Comparison of ENCODE assay signal across 13 mouse cellular contexts in the genomic region with DNA sequence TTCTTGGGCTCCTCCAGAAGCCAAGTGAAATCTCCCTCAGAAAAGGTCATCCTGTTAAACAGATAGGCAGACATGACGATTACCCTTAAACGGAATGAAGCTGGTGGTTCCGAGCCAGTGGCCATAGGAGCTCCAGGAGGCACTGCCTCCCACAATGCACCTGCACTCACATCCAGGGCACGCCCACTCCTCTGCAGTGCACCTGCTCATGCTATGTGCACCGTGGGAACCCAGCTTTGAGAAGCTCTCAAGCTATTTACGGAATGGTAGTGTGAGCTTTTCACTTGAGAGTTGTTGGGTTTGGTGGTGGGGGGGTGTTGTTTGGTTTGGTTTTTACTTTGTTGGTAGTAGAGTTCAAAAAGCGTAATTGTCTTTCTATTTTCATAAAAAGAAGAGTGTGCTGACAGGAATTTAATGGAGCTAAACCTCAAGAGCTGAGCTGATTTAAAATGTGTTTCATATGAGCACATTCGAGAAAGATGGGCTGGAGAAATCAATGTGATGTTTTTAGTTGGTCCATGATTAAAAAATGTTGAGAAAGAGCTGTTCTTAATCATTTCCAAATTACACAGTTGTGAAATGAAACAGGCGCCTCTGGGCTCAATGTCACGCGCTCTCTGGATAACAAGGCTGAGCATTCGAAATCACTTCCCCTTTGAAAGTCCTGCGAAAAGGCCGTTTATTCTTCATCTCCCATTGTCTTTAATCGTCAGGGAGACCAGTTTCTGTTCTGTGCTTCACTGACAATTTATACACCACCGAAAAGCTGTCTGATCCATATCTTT.
A peak's percentile ranks its signal among the peaks of the same experiment; 100 is the strongest.
DNase-seq lines count a peak whose midpoint lies in the region; ATAC-seq and TF ChIP-seq lines count a peak whose summit lies in the region.
"Had no signal": no experiment of that assay in that cellular context is flagged by ENCODE, and none has a peak within 500 bp of the region (broad histone marks: within the 10 kb centered on the region; RNA-seq: fewer than 3 reads in every experiment).

No protein-coding gene starts in this region.

- no peak overlapping the region for H3K4me2 ChIP-seq in heart, embryonic 16.5 days (ENCODE audit: low read depth, low read length)
- no peak overlapping the region for H3K4me2 ChIP-seq in midbrain, embryonic 15.5 days
- H3K4me2 ChIP-seq: heart, embryonic 11.5 days; hindbrain, embryonic 15.5 days had no signal

- no peak for DNase-seq in heart, adult 2 months
- DNase-seq in midbrain, embryonic 10.5 days (ENCODE audit: low spot score): no peak
- peak; percentile 41 for DNase-seq in left cerebral cortex, postnatal 36 days (ENCODE audit: low spot score in 2 of 2)
- DNase-seq in right cerebral cortex, postnatal 14 days: peak; percentile 23
- no peak for DNase-seq in urinary bladder, postnatal 14 days (ENCODE audit: low spot score)
- DNase-seq in adrenal gland, adult 2 months: no peak
- DNase-seq: B cell, adult 2 months; kidney, postnatal 10 days; liver, postnatal 0 days had no signal

- no peaks in the 10 kb centered on the region for H3K36me3 ChIP-seq in heart, embryonic 16.5 days (ENCODE audit: control insufficient read depth, insufficient read depth)
- H3K36me3 ChIP-seq in heart, adult 2 months (ENCODE audit: control insufficient read depth, insufficient read depth, low read length): no peaks in the 10 kb centered on the region
- no peaks in the 10 kb centered on the region for H3K36me3 ChIP-seq in midbrain, embryonic 15.5 days (replicated peaks)
- H3K36me3 ChIP-seq in midbrain, embryonic 10.5 days: no peaks in the 10 kb centered on the region

- no peak overlapping the region for H3K4me3 ChIP-seq in heart, embryonic 16.5 days (ENCODE audit: low read length)
- H3K4me3 ChIP-seq in heart, adult 2 months: no peak overlapping the region
- no peak overlapping the region for H3K4me3 ChIP-seq in midbrain, embryonic 15.5 days
- no peak overlapping the region for H3K4me3 ChIP-seq in midbrain, embryonic 10.5 days
- H3K4me3 ChIP-seq: hindbrain, embryonic 15.5 days had no signal

- H3K27ac ChIP-seq in heart, embryonic 16.5 days (ENCODE audit: low read length): no peak overlapping the region
- H3K27ac ChIP-seq in heart, adult 2 months: no peak overlapping the region
- H3K27ac ChIP-seq in midbrain, embryonic 15.5 days: peak overlapping the region; percentile 41; the same call in 1 of the 2 replicates
- no peak overlapping the region for H3K27ac ChIP-seq in midbrain, embryonic 10.5 days (replicated peaks)

- peaks cover 6% of the 10 kb centered on the region; the same call in 1 of the 2 replicates for H3K4me1 ChIP-seq in heart, embryonic 16.5 days (ENCODE audit: control insufficient read depth, insufficient read depth, low read length)
- no peaks in the 10 kb centered on the region for H3K4me1 ChIP-seq in heart, adult 2 months (ENCODE audit: control insufficient read depth, insufficient read depth, low read length)
- no peaks in the 10 kb centered on the region for H3K4me1 ChIP-seq in midbrain, embryonic 15.5 days
- H3K4me1 ChIP-seq in midbrain, embryonic 10.5 days: no peaks in the 10 kb centered on the region

- H3K9ac ChIP-seq in heart, embryonic 16.5 days (ENCODE audit: low read length): no peak overlapping the region
- no peak overlapping the region for H3K9ac ChIP-seq in heart, adult 2 months (ENCODE audit: low read depth, low read length)
- no peak overlapping the region for H3K9ac ChIP-seq in midbrain, embryonic 15.5 days
- H3K9ac ChIP-seq: hindbrain, embryonic 15.5 days; liver, postnatal 0 days had no signal

- peak; percentile 51; the same call in 1 of the 2 replicates for ATAC-seq in heart, embryonic 16.5 days (replicated peaks; ENCODE audit: extremely low read depth, insufficient read depth, low FRiP score)
- ATAC-seq in midbrain, embryonic 15.5 days (replicated peaks): 0 out of 2 replicates have a peak, but pooled peaks have one; percentile 68
- ATAC-seq: liver, postnatal 0 days had no signal

- WGBS in heart, embryonic 16.5 days: 79% methylated on average over 16 of the region's 16 CpGs
- WGBS in heart, adult 2 months: 84% methylated on average over 16 of the region's 16 CpGs
- 71% methylated on average over 16 of the region's 16 CpGs for WGBS in midbrain, embryonic 15.5 days
- WGBS in midbrain, embryonic 10.5 days: 86% methylated on average over 16 of the region's 16 CpGs

- no peaks in the 10 kb centered on the region for H3K79me2 ChIP-seq in heart, adult 2 months (replicated peaks; ENCODE audit: control insufficient read depth, insufficient read depth, low read length)

- H3K27me3 ChIP-seq in heart, embryonic 16.5 days (ENCODE audit: control insufficient read depth, insufficient read depth, low read length): no peaks in the 10 kb centered on the region
- H3K27me3 ChIP-seq in heart, adult 2 months (ENCODE audit: control insufficient read depth, insufficient read depth, low read length): no peaks in the 10 kb centered on the region
- H3K27me3 ChIP-seq in midbrain, embryonic 15.5 days (replicated peaks): no peaks in the 10 kb centered on the region
- H3K27me3 ChIP-seq in midbrain, embryonic 10.5 days (ENCODE audit: low read depth, poor library complexity, severe bottlenecking): no peaks in the 10 kb centered on the region
- H3K27me3 ChIP-seq: hindbrain, embryonic 15.5 days had no signal

- no peak for TF ChIP-seq CTCF in heart, adult 2 months (IDR thresholded peaks at IDR 0.05)

- no peak for TF ChIP-seq EP300 in heart, adult 2 months (IDR thresholded peaks at IDR 0.05; ENCODE audit: insufficient read depth, low read depth, low read length)

- H3K9me3 ChIP-seq in heart, embryonic 16.5 days (replicated peaks; ENCODE audit: control insufficient read depth, low read length): no peaks in the 10 kb centered on the region
- no peaks in the 10 kb centered on the region for H3K9me3 ChIP-seq in midbrain, embryonic 15.5 days
- H3K9me3 ChIP-seq in midbrain, embryonic 10.5 days (replicated peaks): no peaks in the 10 kb centered on the region
- H3K9me3 ChIP-seq: hindbrain, embryonic 15.5 days had no signal

- no peak for TF ChIP-seq POLR2A in heart, adult 2 months (IDR thresholded peaks at IDR 0.05; ENCODE audit: insufficient read depth, low read depth, low read length)

- intact Hi-C loops in heart, adult 2 months (cut with DNase I): no loop called here
- intact Hi-C loops in left cerebral cortex, postnatal 36 days (cut with DNase I): no loop called here

Comparison
In these comparisons a context has a peak if more than half of its experiments do, and no peak if none do; other contexts are left out.
1. DNase-seq: peak in left cerebral cortex, postnatal 36 days (2 of 2) and right cerebral cortex, postnatal 14 days (single experiment); none in heart, adult 2 months (0 of 2), midbrain, embryonic 10.5 days (single experiment), urinary bladder, postnatal 14 days (single experiment) and adrenal gland, adult 2 months (single experiment).